Mouse (Mus musculus) brain, embryonic 14.5 days (tissue): ENCODE results near the gene Atf2.

ENCODE experiments used
- CTCF ChIP-seq: fragments of 200-500 bp; IDR thresholded peaks from 2 replicates; pipeline ENCODE4 v1.5.1; 2012; ENCODE audit warnings: inconsistent platforms, mild to moderate bottlenecking, moderate library complexity, borderline replicate concordance; ENCODE audit not compliant: insufficient read depth, insufficient read length; ENCODE audit errors: extremely low read depth
- POLR2A ChIP-seq: fragments of 200-500 bp; IDR thresholded peaks from 2 replicates; pipeline ENCODE4 v1.6.1; 2012; ENCODE audit warnings: mild to moderate bottlenecking, inconsistent platforms, borderline replicate concordance; ENCODE audit not compliant: poor library complexity, insufficient read depth, insufficient read length, severe bottlenecking; ENCODE audit errors: extremely low read depth

- TF ChIP-seq POLR2A (no peak), CTCF (no peak)
Measured at GRCm38 (mm10) chr2:73927711-73928110, 35.3 kb upstream of the Atf2 start.
